In genomic region chr7:44647042-44647724, GRCm38 (mm10) we compare ENCODE assay signal across 9 mouse cellular contexts. TPM values are rescaled to one million over a fixed set of nuclear protein-coding genes. Genes with fewer than 3 reads are reported as not detected.
DNase-seq lines count a peak whose midpoint lies in the region; TF ChIP-seq lines count a peak whose summit lies in the region.
"Had no signal": no experiment of that assay in that cellular context is flagged by ENCODE, and none has a peak within 500 bp of the region (broad histone marks: within the 10 kb centered on the region; RNA-seq: fewer than 3 reads in every experiment).

No protein-coding gene starts in this region.

- H3K9me3 ChIP-seq in limb, embryonic 10.5 days (replicated peaks) = no peaks in the 10 kb centered on the region
- H3K9me3 ChIP-seq: heart, embryonic 13.5 days had no signal

- no peaks in the 10 kb centered on the region for H3K36me3 ChIP-seq in testis, adult 2 months (ENCODE audit: control insufficient read depth, insufficient read depth, low read length)
- no peaks in the 10 kb centered on the region for H3K36me3 ChIP-seq in limb, embryonic 10.5 days
- H3K36me3 ChIP-seq: heart, embryonic 13.5 days had no signal

- no peak for TF ChIP-seq POLR2A in testis, adult 2 months (IDR thresholded peaks at IDR 0.05; ENCODE audit: control insufficient read depth, low read depth, low read length)
- no peak for TF ChIP-seq POLR2A in bone marrow macrophage, adult 2 months (IDR thresholded peaks at IDR 0.05; ENCODE audit: borderline replicate concordance, low read depth, low read length)
- no peak for TF ChIP-seq POLR2A in embryonic fibroblast, embryonic 13.5 days (IDR thresholded peaks at IDR 0.05; ENCODE audit: low read depth, low read length)
- no peak for TF ChIP-seq POLR2A in olfactory bulb, adult 2 months (IDR thresholded peaks at IDR 0.05; ENCODE audit: insufficient read depth, low read depth, low read length)

- WGBS in limb, embryonic 10.5 days = 54% methylated on average over 7 of the region's 7 CpGs
- 45% methylated on average over 7 of the region's 7 CpGs for WGBS in olfactory bulb, adult 2 months

- no peaks in the 10 kb centered on the region for H3K27me3 ChIP-seq in testis, adult 2 months (ENCODE audit: control insufficient read depth, insufficient read depth, low read length)
- H3K27me3 ChIP-seq in limb, embryonic 10.5 days (ENCODE audit: low read depth, poor library complexity, severe bottlenecking) = peaks cover 41% of the 10 kb centered on the region

- peaks cover 3% of the 10 kb centered on the region; the same call in 1 of the 2 replicates for H3K4me1 ChIP-seq in testis, adult 2 months (ENCODE audit: control insufficient read depth, insufficient read depth, low read length)
- no peaks in the 10 kb centered on the region for H3K4me1 ChIP-seq in bone marrow macrophage, adult 2 months (ENCODE audit: control insufficient read depth, insufficient read depth, low read length)
- no peaks in the 10 kb centered on the region for H3K4me1 ChIP-seq in embryonic fibroblast, embryonic 13.5 days (ENCODE audit: control insufficient read depth, insufficient read depth, low read length)
- H3K4me1 ChIP-seq in limb, embryonic 10.5 days = peaks cover 5% of the 10 kb centered on the region
- H3K4me1 ChIP-seq in olfactory bulb, adult 2 months (ENCODE audit: control insufficient read depth, insufficient read depth, low read length) = 0 out of 2 replicates have a peak, but pooled peaks cover 3% of the 10 kb centered on the region
- H3K4me1 ChIP-seq: heart, embryonic 13.5 days had no signal

- no peak overlapping the region for H3K4me3 ChIP-seq in testis, adult 2 months (ENCODE audit: control insufficient read depth, low read depth, low read length)
- no peak overlapping the region for H3K4me3 ChIP-seq in bone marrow macrophage, adult 2 months (ENCODE audit: insufficient read depth, low read length)
- H3K4me3 ChIP-seq in embryonic fibroblast, embryonic 13.5 days (ENCODE audit: insufficient read depth, low read length) = no peak overlapping the region
- no peak overlapping the region for H3K4me3 ChIP-seq in limb, embryonic 10.5 days
- H3K4me3 ChIP-seq in olfactory bulb, adult 2 months (ENCODE audit: insufficient read depth, low read depth, low read length) = no peak overlapping the region
- H3K4me3 ChIP-seq: heart, embryonic 13.5 days had no signal

- DNase-seq in testis, postnatal 14 days (ENCODE audit: low spot score) = no peak
- DNase-seq in induced T-regulatory cell, adult 2 months (ENCODE audit: low read depth) = peak; percentile 73
- DNase-seq in limb, embryonic 10.5 days (ENCODE audit: low spot score) = peak; percentile 72
- peak; percentile 72 for DNase-seq in thymus, postnatal 25 days

- peak; percentile 67; the same call in 1 of the 2 replicates for TF ChIP-seq CTCF in testis, adult 2 months (IDR thresholded peaks at IDR 0.05; ENCODE audit: control insufficient read depth, insufficient read depth, insufficient replicate concordance, low read depth, low read length)
- TF ChIP-seq CTCF in bone marrow macrophage, adult 2 months (IDR thresholded peaks at IDR 0.05; ENCODE audit: low read depth, low read length) = peak; percentile 67
- peak; percentile 70; the same call in 1 of the 2 replicates for TF ChIP-seq CTCF in embryonic fibroblast, embryonic 13.5 days (IDR thresholded peaks at IDR 0.05; ENCODE audit: borderline replicate concordance, insufficient read depth, low read length)
- peak; percentile 46; the same call in 1 of the 2 replicates for TF ChIP-seq CTCF in olfactory bulb, adult 2 months (IDR thresholded peaks at IDR 0.05; ENCODE audit: insufficient read depth, low read depth, low read length)

- no peak overlapping the region for H3K27ac ChIP-seq in testis, adult 2 months (ENCODE audit: control insufficient read depth, insufficient read depth, low read depth, low read length)
- no peak overlapping the region for H3K27ac ChIP-seq in bone marrow macrophage, adult 2 months (ENCODE audit: insufficient read depth, low read depth, low read length)
- H3K27ac ChIP-seq in embryonic fibroblast, embryonic 13.5 days (ENCODE audit: insufficient read depth, low read length) = no peak overlapping the region
- no peak overlapping the region for H3K27ac ChIP-seq in limb, embryonic 10.5 days
- H3K27ac ChIP-seq in olfactory bulb, adult 2 months (ENCODE audit: insufficient read depth, low read depth, low read length) = no peak overlapping the region
- H3K27ac ChIP-seq: heart, embryonic 13.5 days had no signal

RNA-seq across cellular contexts. Expression of gene Myh14, which starts 23.5 kb away (rescaled TPM):
- 1.2 and 2.6 TPM in 2 replicates for polyA plus RNA-seq in testis, adult 2 months (2012; rRNA removed)
- not detected in 2 replicates for polyA plus RNA-seq in bone marrow macrophage, adult 2 months (2012; ENCODE audit: insufficient read depth, insufficient read length, missing spikeins)
- not detected in 2 replicates for polyA plus RNA-seq in embryonic fibroblast, embryonic 13.5 days (2011; ENCODE audit: insufficient read length, low read depth, missing spikeins)
- 0.63 and 1.8 TPM in 2 replicates for polyA plus RNA-seq in limb, embryonic 10.5 days (2016; fragmentation: Nextera tagmentation; extraction: Ambion mirVana)
- polyA plus RNA-seq in olfactory bulb, adult 2 months (2012; ENCODE audit: insufficient read depth, insufficient read length, low replicate concordance, missing spikeins) = not detected in 2 replicates

RNA-seq across cellular contexts. Expression of gene Kcnc3, which starts 56.7 kb away (rescaled TPM):
- 0.70 and 3.2 TPM in 2 replicates for polyA plus RNA-seq in testis, adult 2 months (2012; rRNA removed)
- polyA plus RNA-seq in bone marrow macrophage, adult 2 months (2012; ENCODE audit: insufficient read depth, insufficient read length, missing spikeins) = 0.36 and 1.6 TPM in 2 replicates
- 0.27 and 0.51 TPM in 2 replicates for polyA plus RNA-seq in embryonic fibroblast, embryonic 13.5 days (2011; ENCODE audit: insufficient read length, low read depth, missing spikeins)
- polyA plus RNA-seq in limb, embryonic 10.5 days (2016; fragmentation: Nextera tagmentation; extraction: Ambion mirVana) = 0.21 and 0.28 TPM in 2 replicates
- polyA plus RNA-seq in olfactory bulb, adult 2 months (2012; ENCODE audit: insufficient read depth, insufficient read length, low replicate concordance, missing spikeins) = not detected in 2 replicates
